Mouse (Mus musculus): ENCODE results near the gene Dkkl1. TPM values are rescaled to one million over a fixed set of nuclear protein-coding genes. Genes with fewer than 3 reads are reported as not detected.
"Not testable (repeated sequence)": the region's sequence is repeated elsewhere in the genome, so short reads cannot be mapped to it uniquely, and the experiment has no call there.

The Dkkl1 gene
- polyA plus RNA-seq, 1 experiment from 2014 or later, result 0.84 TPM

DNA sequence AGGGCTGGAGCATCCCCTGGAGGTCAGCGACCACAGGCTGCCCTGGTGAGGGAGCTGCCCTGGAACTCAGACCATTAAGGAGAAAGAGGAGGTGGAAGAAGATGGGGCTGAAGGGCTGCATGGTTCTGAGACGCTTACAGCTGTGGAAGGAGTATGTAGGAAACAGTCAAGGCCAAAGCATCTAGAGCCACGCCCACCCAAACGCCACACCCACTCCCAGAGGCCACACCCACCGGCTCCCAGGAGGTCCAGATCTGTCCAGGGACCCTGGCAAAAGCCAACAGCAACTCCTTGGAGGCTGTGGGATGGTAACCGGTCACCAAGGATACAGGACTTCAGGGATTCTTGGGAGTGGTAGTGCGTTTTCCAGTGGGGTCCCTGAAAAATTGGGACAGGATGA is 33.4 kb downstream of the Dkkl1 start:
- Histone ChIP-seq H3K4me3 (ENCODE audit: low read length) (no peak overlapping the region), H3K36me3 (ENCODE audit: control insufficient read depth, insufficient read depth, low read length) (no peaks in the 10 kb centered on the region), H3K4me2 (ENCODE audit: low read depth, low read length) (no peak overlapping the region), H3K9ac (ENCODE audit: low read length) (no peak overlapping the region), H3K9me3 (ENCODE audit: control insufficient read depth, low read length) (no peaks in the 10 kb centered on the region), H3K27ac (ENCODE audit: low read length) (no peak overlapping the region), H3K27me3 (ENCODE audit: control insufficient read depth, insufficient read depth, low read depth, low read length) (peaks cover 94% of the 10 kb centered on the region), H3K4me1 (replicated peaks; ENCODE audit: control insufficient read depth, insufficient read depth, low read length) (peaks cover 8% of the 10 kb centered on the region)
- 21% methylated on average over 7 of the region's 7 CpGs for whole genome bisulfite sequencing
- no peak for ATAC-seq (ENCODE audit: low read depth)

DNA sequence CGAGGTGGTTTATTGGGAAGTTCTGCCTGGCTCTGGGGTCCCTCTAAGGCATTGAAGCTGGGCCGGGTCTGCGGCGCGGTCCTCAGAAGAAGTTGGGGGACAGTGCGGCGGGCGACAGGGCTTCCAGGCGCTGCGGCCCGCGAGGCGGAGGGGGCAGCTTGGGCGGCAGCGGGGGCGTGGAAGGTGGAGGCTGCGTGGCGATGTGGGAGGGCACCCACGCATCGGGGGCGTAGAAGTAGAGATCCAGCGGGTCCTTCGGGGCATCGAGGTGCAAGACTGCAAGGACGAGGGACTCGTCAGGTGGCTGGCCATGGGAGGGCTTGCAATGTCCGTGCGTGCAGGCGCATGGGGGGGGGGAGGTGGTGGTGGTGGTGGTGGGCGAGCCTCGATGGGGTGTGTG is 35.6 kb downstream of the Dkkl1 start:
- H3K27ac ChIP-seq (ENCODE audit: low read length), result no peak overlapping the region
- H3K9me3 ChIP-seq (ENCODE audit: control insufficient read depth, low read length), result no peaks in the 10 kb centered on the region
- no peak overlapping the region for H3K4me2 ChIP-seq (ENCODE audit: low read depth, low read length)
- peaks cover 74% of the 10 kb centered on the region for H3K27me3 ChIP-seq (ENCODE audit: control insufficient read depth, insufficient read depth, low read depth, low read length)
- H3K9ac ChIP-seq (ENCODE audit: low read length), result no peak overlapping the region
- no peak overlapping the region for H3K4me3 ChIP-seq (ENCODE audit: low read length)
- H3K4me1 ChIP-seq (replicated peaks; ENCODE audit: control insufficient read depth, insufficient read depth, low read length), result 0 out of 2 replicates have a peak, but pooled peaks cover 3% of the 10 kb centered on the region
- ATAC-seq (ENCODE audit: low read depth), result no peak
- 2% methylated on average over 26 of the region's 31 CpGs for WGBS
- no peaks in the 10 kb centered on the region for H3K36me3 ChIP-seq (ENCODE audit: control insufficient read depth, insufficient read depth, low read length)

DNA sequence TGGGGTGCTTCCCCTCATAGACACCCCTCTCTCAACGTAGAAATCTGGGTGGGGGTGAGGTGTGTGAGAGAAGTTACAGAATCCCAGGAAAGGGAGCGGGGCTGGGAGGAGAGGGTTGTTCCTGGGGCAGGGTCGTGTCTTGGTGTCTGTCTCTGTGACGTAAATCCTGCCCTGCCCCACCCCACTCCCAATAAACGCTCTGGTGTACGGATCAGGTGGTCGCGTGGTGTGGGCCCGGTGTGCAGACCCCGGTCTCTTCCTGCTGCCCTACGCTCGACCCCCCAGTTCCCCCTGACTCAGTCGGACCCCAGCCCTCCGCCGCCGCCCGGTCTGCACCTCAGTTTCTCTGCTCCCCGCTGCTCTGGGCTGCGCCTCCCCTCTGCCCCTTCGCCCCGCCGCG is 36.0 kb downstream of the Dkkl1 start:
- Histone ChIP-seq H3K27me3 (ENCODE audit: control insufficient read depth, insufficient read depth, low read depth, low read length) (peaks cover 74% of the 10 kb centered on the region), H3K9ac (ENCODE audit: low read length) (no peak overlapping the region), H3K36me3 (ENCODE audit: control insufficient read depth, insufficient read depth, low read length) (no peaks in the 10 kb centered on the region), H3K9me3 (ENCODE audit: control insufficient read depth, low read length) (no peaks in the 10 kb centered on the region), H3K27ac (ENCODE audit: low read length) (no peak overlapping the region), H3K4me3 (ENCODE audit: low read length) (no peak overlapping the region), H3K4me2 (ENCODE audit: low read depth, low read length) (no peak overlapping the region), H3K4me1 (replicated peaks; ENCODE audit: control insufficient read depth, insufficient read depth, low read length) (0 out of 2 replicates have a peak, but pooled peaks cover 3% of the 10 kb centered on the region)
- ATAC-seq (ENCODE audit: low read depth), result no peak
- under 1% methylated on average over 23 of the region's 23 CpGs for WGBS

DNA sequence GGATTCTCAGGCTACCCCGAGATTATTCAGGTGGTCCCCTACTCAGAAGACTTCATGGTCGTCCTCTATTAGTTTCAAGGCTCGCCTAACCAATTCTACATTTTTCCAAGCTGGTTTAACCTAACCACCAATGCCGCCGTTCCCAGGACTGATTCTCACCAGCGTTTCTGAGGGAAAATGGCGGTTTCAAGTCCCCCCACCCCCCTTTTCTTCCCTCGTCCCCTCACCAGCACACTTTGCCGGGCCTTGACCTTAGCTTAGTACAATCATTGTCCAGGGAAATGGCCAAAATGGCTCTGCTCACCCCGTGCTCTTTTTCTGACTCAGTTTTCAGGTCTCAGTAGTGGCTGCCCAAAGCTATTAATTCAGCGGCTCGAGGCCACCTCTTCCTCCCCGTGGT is 36.5 kb downstream of the Dkkl1 start:
- no peak for ATAC-seq (ENCODE audit: low read depth)
- no peak overlapping the region for H3K4me3 ChIP-seq (ENCODE audit: low read length)

DNA sequence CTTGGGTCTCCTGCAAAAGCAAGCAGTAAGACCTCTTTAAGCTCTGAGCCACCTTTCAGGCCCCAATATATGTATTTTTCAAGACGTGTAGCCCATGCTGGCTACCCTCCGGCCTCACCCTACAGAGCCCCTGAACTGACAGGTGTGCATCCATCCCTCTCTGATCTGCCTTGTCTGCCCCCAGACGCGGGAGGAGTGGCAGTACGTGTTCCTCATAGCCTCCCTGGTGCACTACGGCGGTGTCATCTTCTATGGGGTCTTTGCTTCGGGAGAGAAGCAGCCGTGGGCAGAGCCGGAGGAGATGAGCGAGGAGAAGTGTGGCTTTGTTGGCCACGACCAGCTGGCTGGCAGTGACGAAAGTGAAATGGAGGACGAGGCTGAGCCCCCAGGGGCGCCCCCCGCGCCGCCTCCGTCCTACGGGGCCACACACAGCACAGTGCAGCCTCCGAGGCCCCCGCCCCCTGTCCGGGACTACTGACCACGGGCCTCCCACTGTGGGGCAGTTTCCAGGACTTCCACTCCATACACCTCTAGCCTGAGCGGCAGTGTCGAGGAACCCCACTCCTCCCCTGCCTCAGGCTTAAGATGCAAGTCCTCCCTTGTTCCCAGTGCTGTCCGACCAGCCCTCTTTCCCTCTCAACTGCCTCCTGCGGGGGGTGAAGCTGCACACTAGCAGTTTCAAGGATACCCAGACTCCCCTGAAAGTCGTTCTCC is 37.2 kb downstream of the Dkkl1 start:
- Histone ChIP-seq H3K4me1 (replicated peaks; ENCODE audit: control insufficient read depth, insufficient read depth, low read length) (0 out of 2 replicates have a peak, but pooled peaks cover 3% of the 10 kb centered on the region), H3K27me3 (ENCODE audit: control insufficient read depth, insufficient read depth, low read depth, low read length) (peaks cover 68% of the 10 kb centered on the region), H3K27ac (ENCODE audit: low read length) (no peak overlapping the region), H3K4me2 (ENCODE audit: low read depth, low read length) (no peak overlapping the region), H3K9me3 (ENCODE audit: control insufficient read depth, low read length) (peaks cover 10% of the 10 kb centered on the region), H3K9ac (ENCODE audit: low read length) (no peak overlapping the region), H3K36me3 (ENCODE audit: control insufficient read depth, insufficient read depth, low read length) (no peaks in the 10 kb centered on the region), H3K4me3 (ENCODE audit: low read length) (peak overlapping the region; percentile 9; the same call in 1 of the 2 replicates)
- 4% methylated on average over 29 of the region's 29 CpGs for WGBS
- peak; percentile 15; the same call in 1 of the 2 replicates for ATAC-seq (ENCODE audit: low read depth)

More for the DNA sequence above, 36.5 kb downstream of the Dkkl1 start:
- peaks cover 73% of the 10 kb centered on the region for H3K27me3 ChIP-seq (ENCODE audit: control insufficient read depth, insufficient read depth, low read depth, low read length)
- H3K4me2 ChIP-seq (ENCODE audit: low read depth, low read length), result no peak overlapping the region
- no peak overlapping the region for H3K27ac ChIP-seq (ENCODE audit: low read length)
- no peak overlapping the region for H3K9ac ChIP-seq (ENCODE audit: low read length)
- H3K4me1 ChIP-seq (replicated peaks; ENCODE audit: control insufficient read depth, insufficient read depth, low read length), result 0 out of 2 replicates have a peak, but pooled peaks cover 3% of the 10 kb centered on the region
- 2% methylated on average over 13 of the region's 13 CpGs for WGBS
- no peaks in the 10 kb centered on the region for H3K36me3 ChIP-seq (ENCODE audit: control insufficient read depth, insufficient read depth, low read length)
- peaks cover 3% of the 10 kb centered on the region for H3K9me3 ChIP-seq (ENCODE audit: control insufficient read depth, low read length)

DNA sequence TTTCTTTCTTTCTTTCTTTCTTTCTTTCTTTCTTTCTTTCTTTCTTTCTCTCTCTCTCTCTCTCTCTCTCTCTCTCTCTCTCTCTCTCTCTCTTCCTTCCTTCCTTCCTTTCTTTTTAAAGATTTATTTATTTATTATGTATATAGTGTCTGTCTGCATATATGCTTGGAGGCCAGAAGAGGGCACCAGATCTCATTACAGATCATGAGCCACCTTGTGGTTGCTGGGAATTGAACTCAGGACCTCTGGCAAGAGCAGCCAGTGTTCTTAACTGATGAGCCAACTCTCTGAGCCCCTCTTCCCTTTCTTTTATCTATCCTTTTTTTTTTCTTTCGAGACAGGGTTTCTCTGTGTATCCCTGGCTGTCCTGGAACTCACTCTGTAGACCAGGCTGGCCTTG is 38.2 kb downstream of the Dkkl1 start:
- H3K4me1 ChIP-seq (replicated peaks; ENCODE audit: control insufficient read depth, insufficient read depth, low read length); H3K27ac ChIP-seq (ENCODE audit: low read length); H3K4me2 ChIP-seq (ENCODE audit: low read depth, low read length); H3K9ac ChIP-seq (ENCODE audit: low read length); H3K36me3 ChIP-seq (ENCODE audit: control insufficient read depth, insufficient read depth, low read length); ATAC-seq (ENCODE audit: low read depth); H3K4me3 ChIP-seq (ENCODE audit: low read length): not testable (repeated sequence)
- 87% methylated on average over 1 of the region's 1 CpGs for WGBS
- peaks cover 17% of the 10 kb centered on the region for H3K9me3 ChIP-seq (ENCODE audit: control insufficient read depth, low read length)
- peaks cover 68% of the 10 kb centered on the region for H3K27me3 ChIP-seq (ENCODE audit: control insufficient read depth, insufficient read depth, low read depth, low read length)

DNA sequence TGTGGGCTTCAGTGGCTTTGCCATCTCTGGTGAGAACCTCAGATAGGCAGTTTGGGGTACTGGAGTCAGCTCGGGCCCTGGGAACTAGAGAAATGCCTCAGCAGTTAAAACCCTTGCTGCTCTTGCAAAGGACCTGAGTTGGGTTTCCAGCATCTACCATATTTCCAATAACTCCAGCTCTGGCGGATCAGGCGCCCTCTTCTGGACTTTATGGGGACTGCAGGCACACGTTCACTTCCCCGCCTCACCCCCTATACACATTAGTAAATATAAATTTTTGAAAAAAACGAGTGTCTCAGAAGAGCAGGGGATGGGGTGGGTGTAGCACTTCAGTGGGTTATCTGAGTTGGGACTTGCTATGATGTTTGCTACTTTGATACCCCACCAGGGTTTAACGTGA is 39.0 kb downstream of the Dkkl1 start:
- 53% methylated on average over 7 of the region's 7 CpGs for WGBS
- Histone ChIP-seq H3K9ac (ENCODE audit: low read length) (no peak overlapping the region), H3K4me3 (ENCODE audit: low read length) (no peak overlapping the region), H3K4me1 (replicated peaks; ENCODE audit: control insufficient read depth, insufficient read depth, low read length) (0 out of 2 replicates have a peak, but pooled peaks cover 3% of the 10 kb centered on the region), H3K9me3 (ENCODE audit: control insufficient read depth, low read length) (peaks cover 17% of the 10 kb centered on the region), H3K27ac (ENCODE audit: low read length) (no peak overlapping the region), H3K36me3 (ENCODE audit: control insufficient read depth, insufficient read depth, low read length) (no peaks in the 10 kb centered on the region), H3K27me3 (ENCODE audit: control insufficient read depth, insufficient read depth, low read depth, low read length) (peaks cover 68% of the 10 kb centered on the region), H3K4me2 (ENCODE audit: low read depth, low read length) (no peak overlapping the region)
- ATAC-seq (ENCODE audit: low read depth), result no peak

DNA sequence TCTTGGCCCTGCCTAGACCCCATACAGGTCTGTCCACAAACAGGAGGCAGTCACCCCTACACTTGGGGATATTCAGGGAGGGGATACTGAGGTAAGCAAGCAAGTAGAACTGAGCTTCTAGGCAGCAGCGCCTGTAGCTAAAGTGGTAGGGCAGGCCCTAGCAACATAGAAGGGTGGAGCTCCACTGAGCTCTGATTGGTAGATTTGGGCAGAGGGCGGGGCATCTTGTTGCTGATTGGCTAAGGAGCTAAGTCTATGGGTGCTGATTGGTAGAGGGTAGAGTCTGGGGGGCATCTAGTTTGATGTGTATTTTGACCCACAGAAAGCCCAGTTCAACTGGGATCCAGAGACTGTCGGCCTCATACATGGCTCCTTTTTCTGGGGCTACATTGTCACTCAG is 42.5 kb downstream of the Dkkl1 start:
- H3K4me1 ChIP-seq (replicated peaks; ENCODE audit: control insufficient read depth, insufficient read depth, low read length), result no peaks in the 10 kb centered on the region
- WGBS, result 85% methylated on average over 3 of the region's 3 CpGs
- no peak overlapping the region for H3K4me2 ChIP-seq (ENCODE audit: low read depth, low read length)
- H3K36me3 ChIP-seq (ENCODE audit: control insufficient read depth, insufficient read depth, low read length), result no peaks in the 10 kb centered on the region
- no peak overlapping the region for H3K27ac ChIP-seq (ENCODE audit: low read length)
- peaks cover 17% of the 10 kb centered on the region for H3K9me3 ChIP-seq (ENCODE audit: control insufficient read depth, low read length)
- peaks cover 68% of the 10 kb centered on the region for H3K27me3 ChIP-seq (ENCODE audit: control insufficient read depth, insufficient read depth, low read depth, low read length)
- H3K9ac ChIP-seq (ENCODE audit: low read length), result no peak overlapping the region
- no peak for ATAC-seq (ENCODE audit: low read depth)
- no peak overlapping the region for H3K4me3 ChIP-seq (ENCODE audit: low read length)

DNA sequence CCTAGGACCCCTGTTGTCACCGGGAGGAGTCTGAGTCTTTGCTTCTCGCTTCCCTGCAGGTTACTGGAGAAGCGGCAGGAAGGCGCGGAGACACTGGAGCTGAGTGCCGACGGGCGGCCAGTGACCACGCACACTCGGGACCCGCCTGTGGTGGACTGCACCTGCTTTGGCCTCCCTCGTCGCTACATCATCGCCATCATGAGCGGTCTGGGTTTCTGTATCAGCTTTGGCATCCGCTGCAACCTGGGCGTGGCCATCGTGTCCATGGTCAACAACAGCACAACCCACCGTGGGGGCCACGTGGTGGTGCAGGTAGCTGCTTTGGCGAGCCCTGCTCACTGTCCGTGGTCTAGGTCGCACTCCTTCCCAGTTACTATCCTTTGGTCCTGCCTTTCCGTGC is 43.3 kb downstream of the Dkkl1 start:
- ATAC-seq (ENCODE audit: low read depth), result no peak

More for the DNA sequence above, 43.3 kb downstream of the Dkkl1 start:
- no peak overlapping the region for H3K4me2 ChIP-seq (ENCODE audit: low read depth, low read length)
- no peaks in the 10 kb centered on the region for H3K36me3 ChIP-seq (ENCODE audit: control insufficient read depth, insufficient read depth, low read length)
- no peak overlapping the region for H3K4me3 ChIP-seq (ENCODE audit: low read length)
- peaks cover 70% of the 10 kb centered on the region for H3K27me3 ChIP-seq (ENCODE audit: control insufficient read depth, insufficient read depth, low read depth, low read length)
- no peak overlapping the region for H3K27ac ChIP-seq (ENCODE audit: low read length)
- H3K9me3 ChIP-seq (ENCODE audit: control insufficient read depth, low read length), result peaks cover 17% of the 10 kb centered on the region
- 7% methylated on average over 24 of the region's 24 CpGs for WGBS
- 0 out of 2 replicates have a peak, but pooled peaks cover 2% of the 10 kb centered on the region for H3K4me1 ChIP-seq (replicated peaks; ENCODE audit: control insufficient read depth, insufficient read depth, low read length)
- H3K9ac ChIP-seq (ENCODE audit: low read length), result no peak overlapping the region
